Mouse (Mus musculus): ENCODE data around the gene Rnf152. TPM values are rescaled to one million over a fixed set of nuclear protein-coding genes. Genes with fewer than 3 reads are reported as not detected.

Rnf152 gene
- total and polyA plus RNA-seq, 2 experiments from 2014 or later: 21.0 to 35.5 TPM

DNA sequence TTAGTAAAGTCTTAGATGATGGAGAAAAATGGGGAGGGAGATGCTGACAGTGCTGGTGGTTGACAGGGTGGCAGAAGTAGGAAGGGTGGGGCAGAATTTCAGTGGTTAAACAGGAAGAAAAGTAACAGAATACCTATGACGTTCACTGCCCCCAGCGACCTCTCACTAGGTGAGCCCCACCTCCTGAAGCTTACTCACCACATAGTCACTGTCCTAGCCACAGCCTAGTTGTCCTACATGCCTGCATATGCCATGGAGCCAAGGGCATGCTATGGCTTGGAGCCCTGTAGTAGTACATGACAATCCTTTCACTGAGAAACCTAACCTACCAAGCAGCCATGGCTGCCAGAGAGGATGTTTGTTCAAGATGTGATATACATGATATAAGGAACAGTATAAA lies 64.7 kb downstream of the Rnf152 start:
- Histone ChIP-seq H3K9me3 (ENCODE audit: low read length) (no peaks in the 10 kb centered on the region), H3K27ac (ENCODE audit: low read depth, low read length) (no peak overlapping the region), H3K36me3 (ENCODE audit: insufficient read depth, low read length) (no peaks in the 10 kb centered on the region), H3K4me1 (ENCODE audit: insufficient read depth, low read length) (no peaks in the 10 kb centered on the region), H3K4me3 (ENCODE audit: low read depth, low read length) (no peak overlapping the region), H3K27me3 (ENCODE audit: insufficient read depth, low read length) (no peaks in the 10 kb centered on the region), H3K9ac (replicated peaks; ENCODE audit: low read length, poor library complexity, severe bottlenecking) (no peak overlapping the region), H3K4me2 (ENCODE audit: low read depth, low read length, poor library complexity, severe bottlenecking) (no peak overlapping the region)
- DNase-seq (ENCODE audit: low spot score) (no peak), ATAC-seq (ENCODE audit: low FRiP score) (no peak)
- 98% methylated on average over 2 of the region's 2 CpGs for WGBS
- TF ChIP-seq CTCF (IDR thresholded peaks at IDR 0.05): no peak

DNA sequence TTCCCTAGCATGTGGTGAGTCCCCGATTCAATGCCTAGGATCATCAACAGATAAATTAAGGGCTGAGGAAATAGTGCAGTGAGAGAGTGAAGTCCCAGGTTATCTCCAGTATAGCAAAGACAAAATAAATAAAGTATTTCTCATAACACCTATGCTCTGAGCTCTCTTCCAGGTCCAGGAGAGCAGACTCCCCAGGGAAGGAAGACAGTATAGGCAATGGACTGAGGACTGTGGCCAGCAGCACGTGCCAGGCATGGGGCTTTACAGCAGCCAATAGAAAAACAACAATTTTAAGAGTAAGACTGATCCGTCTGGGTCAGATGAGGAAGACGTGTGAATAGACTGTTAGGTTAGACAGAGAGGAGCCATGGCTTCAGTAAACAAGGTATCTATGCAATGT lies 69.0 kb downstream of the Rnf152 start:
- Histone ChIP-seq H3K4me2 (ENCODE audit: low read depth, low read length, poor library complexity, severe bottlenecking) (no peak overlapping the region), H3K4me3 (ENCODE audit: low read depth, low read length) (no peak overlapping the region), H3K4me1 (ENCODE audit: insufficient read depth, low read length) (no peaks in the 10 kb centered on the region), H3K27me3 (ENCODE audit: insufficient read depth, low read length) (no peaks in the 10 kb centered on the region), H3K36me3 (ENCODE audit: insufficient read depth, low read length) (peaks cover 8% of the 10 kb centered on the region; the same call in 1 of the 2 replicates), H3K9me3 (ENCODE audit: low read length) (no peaks in the 10 kb centered on the region), H3K9ac (replicated peaks; ENCODE audit: low read length, poor library complexity, severe bottlenecking) (no peak overlapping the region), H3K27ac (ENCODE audit: low read depth, low read length) (no peak overlapping the region)
- no peak for TF ChIP-seq CTCF (IDR thresholded peaks at IDR 0.05)
- 87% methylated on average over 4 of the region's 4 CpGs for WGBS
- DNase-seq (ENCODE audit: low spot score) (no peak), ATAC-seq (ENCODE audit: low FRiP score) (no peak)

DNA sequence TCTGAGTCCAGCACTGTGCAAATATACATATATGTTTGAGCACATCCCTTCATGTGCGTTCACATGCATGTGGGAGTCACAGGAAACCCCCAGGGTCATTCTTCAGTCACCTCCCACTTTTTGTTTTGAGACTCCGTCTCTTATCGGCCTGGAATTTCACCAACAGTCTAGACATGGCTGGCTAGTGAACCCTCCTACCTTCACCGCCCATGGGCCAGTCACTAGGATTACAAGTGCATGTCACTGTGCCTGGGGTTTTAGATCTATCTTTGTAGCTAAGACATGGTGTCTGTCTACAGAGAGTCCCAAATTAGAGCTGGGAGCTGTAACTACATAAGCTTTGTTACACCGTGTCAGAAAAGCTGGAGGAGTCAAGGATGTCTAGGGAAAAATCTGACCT lies 69.6 kb downstream of the Rnf152 start:
- DNase-seq (ENCODE audit: low spot score) (no peak), ATAC-seq (ENCODE audit: low FRiP score) (no peak)
- Histone ChIP-seq H3K4me1 (ENCODE audit: insufficient read depth, low read length) (no peaks in the 10 kb centered on the region), H3K36me3 (ENCODE audit: insufficient read depth, low read length) (peaks cover 8% of the 10 kb centered on the region; the same call in 1 of the 2 replicates), H3K27ac (ENCODE audit: low read depth, low read length) (no peak overlapping the region), H3K4me3 (ENCODE audit: low read depth, low read length) (no peak overlapping the region), H3K27me3 (ENCODE audit: insufficient read depth, low read length) (no peaks in the 10 kb centered on the region), H3K9me3 (ENCODE audit: low read length) (no peaks in the 10 kb centered on the region), H3K9ac (replicated peaks; ENCODE audit: low read length, poor library complexity, severe bottlenecking) (no peak overlapping the region), H3K4me2 (ENCODE audit: low read depth, low read length, poor library complexity, severe bottlenecking) (no peak overlapping the region)
- WGBS: 90% methylated on average over 5 of the region's 5 CpGs
- TF ChIP-seq CTCF (IDR thresholded peaks at IDR 0.05): no peak

DNA sequence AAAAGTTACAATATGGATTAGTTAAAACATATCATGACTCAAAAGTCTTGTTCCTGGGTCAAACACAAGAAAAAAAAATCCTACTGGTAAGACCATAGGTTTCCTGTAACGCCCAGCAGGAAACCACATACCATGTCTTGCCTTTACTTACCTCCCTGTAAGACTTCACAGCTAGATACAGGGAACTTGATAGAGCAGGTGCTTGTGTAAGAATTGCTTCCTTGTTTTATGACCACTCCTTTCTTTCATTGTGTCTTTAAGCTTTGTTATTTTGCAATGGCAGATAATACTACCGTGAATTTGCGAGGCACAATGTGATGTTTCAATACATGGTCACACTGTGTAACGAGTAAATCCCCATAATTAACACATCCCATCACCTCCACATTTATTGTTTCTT lies 71.5 kb downstream of the Rnf152 start:
- no peaks in the 10 kb centered on the region for H3K27me3 ChIP-seq (ENCODE audit: insufficient read depth, low read length)
- H3K4me3 ChIP-seq (ENCODE audit: low read depth, low read length): no peak overlapping the region
- DNase-seq (ENCODE audit: low spot score) (no peak), ATAC-seq (ENCODE audit: low FRiP score) (no peak)
- H3K9me3 ChIP-seq (ENCODE audit: low read length): no peaks in the 10 kb centered on the region
- no peak overlapping the region for H3K4me2 ChIP-seq (ENCODE audit: low read depth, low read length, poor library complexity, severe bottlenecking)
- no peak overlapping the region for H3K27ac ChIP-seq (ENCODE audit: low read depth, low read length)
- H3K4me1 ChIP-seq (ENCODE audit: insufficient read depth, low read length): no peaks in the 10 kb centered on the region
- 91% methylated on average over 4 of the region's 4 CpGs for WGBS
- no peak overlapping the region for H3K9ac ChIP-seq (replicated peaks; ENCODE audit: low read length, poor library complexity, severe bottlenecking)
- H3K36me3 ChIP-seq (ENCODE audit: insufficient read depth, low read length): peaks cover 8% of the 10 kb centered on the region; the same call in 1 of the 2 replicates
- TF ChIP-seq CTCF (IDR thresholded peaks at IDR 0.05): no peak

DNA sequence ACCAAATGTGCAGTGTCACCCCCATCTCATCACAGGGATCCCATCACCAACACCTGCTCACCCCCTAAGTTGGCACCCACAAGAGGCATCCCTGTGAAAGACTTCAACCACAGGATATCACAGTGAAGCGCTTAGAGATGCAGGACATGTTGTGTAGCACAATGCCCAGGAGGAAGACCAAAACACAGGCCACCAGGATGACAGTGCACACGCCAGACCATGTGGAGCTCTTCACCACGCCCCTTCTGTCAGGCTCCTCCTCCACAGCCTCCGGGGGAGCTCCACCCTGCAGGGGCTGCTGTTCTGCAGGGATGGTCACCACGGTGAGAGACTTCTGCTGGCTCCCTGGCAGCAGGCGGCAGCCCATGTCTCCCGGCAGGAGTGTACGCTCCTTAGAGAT lies 72.4 kb downstream of the Rnf152 start:
- no peak for ATAC-seq (ENCODE audit: low FRiP score)
- Histone ChIP-seq H3K9ac (replicated peaks; ENCODE audit: low read length, poor library complexity, severe bottlenecking) (no peak overlapping the region), H3K4me1 (ENCODE audit: insufficient read depth, low read length) (no peaks in the 10 kb centered on the region)

DNA sequence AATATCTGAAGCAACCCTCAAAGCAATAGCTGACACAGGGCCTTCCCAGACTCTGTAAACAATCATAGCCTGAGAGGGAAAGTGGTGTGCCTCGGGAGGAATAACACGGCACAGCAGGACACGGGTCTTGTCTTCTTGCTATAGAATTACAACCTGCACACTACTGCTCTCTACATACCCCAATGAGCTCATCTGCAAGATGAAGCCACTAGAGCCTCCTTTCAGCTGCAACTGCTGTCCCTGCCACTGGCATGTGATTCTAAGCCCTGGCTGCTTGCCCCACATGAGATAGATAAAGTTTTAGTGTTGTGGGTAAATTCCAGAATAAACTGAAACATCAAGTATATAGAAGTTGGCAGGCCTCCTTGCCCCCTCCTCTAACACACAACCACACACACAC lies 75.2 kb downstream of the Rnf152 start:
- Histone ChIP-seq H3K4me2 (ENCODE audit: low read depth, low read length, poor library complexity, severe bottlenecking) (no peak overlapping the region), H3K4me3 (ENCODE audit: low read depth, low read length) (no peak overlapping the region), H3K4me1 (ENCODE audit: insufficient read depth, low read length) (no peaks in the 10 kb centered on the region), H3K27ac (ENCODE audit: low read depth, low read length) (no peak overlapping the region), H3K27me3 (ENCODE audit: insufficient read depth, low read length) (no peaks in the 10 kb centered on the region), H3K9me3 (ENCODE audit: low read length) (no peaks in the 10 kb centered on the region), H3K36me3 (ENCODE audit: insufficient read depth, low read length) (peaks cover 8% of the 10 kb centered on the region; the same call in 1 of the 2 replicates), H3K9ac (replicated peaks; ENCODE audit: low read length, poor library complexity, severe bottlenecking) (no peak overlapping the region)
- DNase-seq (ENCODE audit: low spot score): no peak
- no peak for ATAC-seq (ENCODE audit: low FRiP score)
- no peak for TF ChIP-seq CTCF (IDR thresholded peaks at IDR 0.05)
- 58% methylated on average over 3 of the region's 3 CpGs for WGBS

More for the DNA sequence above, 72.4 kb downstream of the Rnf152 start:
- H3K4me3 ChIP-seq (ENCODE audit: low read depth, low read length): no peak overlapping the region
- WGBS: 77% methylated on average over 8 of the region's 8 CpGs
- no peak for TF ChIP-seq CTCF (IDR thresholded peaks at IDR 0.05)
- no peaks in the 10 kb centered on the region for H3K9me3 ChIP-seq (ENCODE audit: low read length)
- no peak overlapping the region for H3K27ac ChIP-seq (ENCODE audit: low read depth, low read length)
- H3K27me3 ChIP-seq (ENCODE audit: insufficient read depth, low read length): no peaks in the 10 kb centered on the region
- peaks cover 8% of the 10 kb centered on the region; the same call in 1 of the 2 replicates for H3K36me3 ChIP-seq (ENCODE audit: insufficient read depth, low read length)
- no peak overlapping the region for H3K4me2 ChIP-seq (ENCODE audit: low read depth, low read length, poor library complexity, severe bottlenecking)
- no peak for DNase-seq (ENCODE audit: low spot score)
